Mouse (Mus musculus): ENCODE results near the gene Cabs1. TPM values are rescaled to one million over a fixed set of nuclear protein-coding genes. Genes with fewer than 3 reads are reported as not detected.

Cabs1 gene
- polyA plus RNA-seq (2014; fragmentation: Nextera tagmentation; extraction: Ambion mirVana): not detected in 2 replicates

- Histone ChIP-seq H3K27me3 (replicated peaks; ENCODE audit: control insufficient read depth, insufficient read depth, low read length) (no peaks in the 10 kb centered on the region), H3K4me2 (ENCODE audit: low read length) (no peak within 1 kb of the TSS), H3K4me1 (replicated peaks; ENCODE audit: control insufficient read depth, insufficient read depth, low read length) (no peaks in the 10 kb centered on the region), H3K9me3 (ENCODE audit: control insufficient read depth, low read length) (no peaks in the 10 kb centered on the region), H3K27ac (ENCODE audit: low read depth) (no peak within 1 kb of the TSS), H3K9ac (ENCODE audit: low read length) (no peak within 1 kb of the TSS), H3K36me3 (ENCODE audit: control insufficient read depth, insufficient read depth, low read length) (no peaks in the 10 kb centered on the region), H3K4me3 (ENCODE audit: low read depth, low read length) (no peak within 1 kb of the TSS)
- 88% methylated on average over 3 of the region's 3 CpGs for WGBS
- ATAC-seq (replicated peaks; ENCODE audit: low FRiP score, low TSS enrichment, low read depth) (no peak), DNase-seq (ENCODE audit: low spot score) (no peak)
Observed at GRCm38 (mm10) chr5:87979139-87979538, at the start of gene Cabs1. Gene Cabs1, plus strand, starts transcription at chr5:87979439.

- Histone ChIP-seq H3K4me1 (replicated peaks; ENCODE audit: control insufficient read depth, insufficient read depth, low read length) (no peaks in the 10 kb centered on the region), H3K9ac (ENCODE audit: low read length) (no peak overlapping the region), H3K4me3 (ENCODE audit: low read depth, low read length) (no peak overlapping the region), H3K9me3 (ENCODE audit: control insufficient read depth, low read length) (no peaks in the 10 kb centered on the region), H3K36me3 (ENCODE audit: control insufficient read depth, insufficient read depth, low read length) (no peaks in the 10 kb centered on the region), H3K4me2 (ENCODE audit: low read length) (no peak overlapping the region), H3K27me3 (replicated peaks; ENCODE audit: control insufficient read depth, insufficient read depth, low read length) (no peaks in the 10 kb centered on the region), H3K27ac (ENCODE audit: low read depth) (no peak overlapping the region)
- ATAC-seq (replicated peaks; ENCODE audit: low FRiP score, low TSS enrichment, low read depth) (no peak), DNase-seq (ENCODE audit: low spot score) (no peak)
- 55% methylated on average over 1 of the region's 1 CpGs for WGBS
Observed at GRCm38 (mm10) chr5:87931603-87932002, 47.6 kb upstream of the Cabs1 start.

- 45% methylated on average over 3 of the region's 3 CpGs for WGBS
- no peak overlapping the region for H3K4me2 ChIP-seq (ENCODE audit: low read length)
- no peak overlapping the region for H3K4me3 ChIP-seq (ENCODE audit: low read depth, low read length)
- DNase-seq (ENCODE audit: low spot score) (no peak), ATAC-seq (replicated peaks; ENCODE audit: low FRiP score, low TSS enrichment, low read depth) (no peak)
- H3K27ac ChIP-seq (ENCODE audit: low read depth): no peak overlapping the region
- H3K9me3 ChIP-seq (ENCODE audit: control insufficient read depth, low read length): no peaks in the 10 kb centered on the region
- no peak overlapping the region for H3K9ac ChIP-seq (ENCODE audit: low read length)
- no peaks in the 10 kb centered on the region for H3K27me3 ChIP-seq (replicated peaks; ENCODE audit: control insufficient read depth, insufficient read depth, low read length)
- H3K4me1 ChIP-seq (replicated peaks; ENCODE audit: control insufficient read depth, insufficient read depth, low read length): no peaks in the 10 kb centered on the region
- no peaks in the 10 kb centered on the region for H3K36me3 ChIP-seq (ENCODE audit: control insufficient read depth, insufficient read depth, low read length)
Observed at GRCm38 (mm10) chr5:87940752-87941151, 38.5 kb upstream of the Cabs1 start.

GRCm38 (mm10) chr5:87942515-87942914 is 36.7 kb upstream of the Cabs1 start:
- ATAC-seq (replicated peaks; ENCODE audit: low FRiP score, low TSS enrichment, low read depth) (no peak), DNase-seq (ENCODE audit: low spot score) (no peak)
- no peaks in the 10 kb centered on the region for H3K4me1 ChIP-seq (replicated peaks; ENCODE audit: control insufficient read depth, insufficient read depth, low read length)
- no peak overlapping the region for H3K4me2 ChIP-seq (ENCODE audit: low read length)
- no peak overlapping the region for H3K4me3 ChIP-seq (ENCODE audit: low read depth, low read length)
- H3K36me3 ChIP-seq (ENCODE audit: control insufficient read depth, insufficient read depth, low read length): no peaks in the 10 kb centered on the region
- H3K9ac ChIP-seq (ENCODE audit: low read length): no peak overlapping the region
- H3K27ac ChIP-seq (ENCODE audit: low read depth): no peak overlapping the region
- no peaks in the 10 kb centered on the region for H3K9me3 ChIP-seq (ENCODE audit: control insufficient read depth, low read length)
- H3K27me3 ChIP-seq (replicated peaks; ENCODE audit: control insufficient read depth, insufficient read depth, low read length): no peaks in the 10 kb centered on the region

- Histone ChIP-seq H3K36me3 (ENCODE audit: control insufficient read depth, insufficient read depth, low read length) (no peaks in the 10 kb centered on the region), H3K4me1 (replicated peaks; ENCODE audit: control insufficient read depth, insufficient read depth, low read length) (no peaks in the 10 kb centered on the region), H3K27me3 (replicated peaks; ENCODE audit: control insufficient read depth, insufficient read depth, low read length) (no peaks in the 10 kb centered on the region), H3K9ac (ENCODE audit: low read length) (no peak overlapping the region), H3K27ac (ENCODE audit: low read depth) (no peak overlapping the region), H3K4me3 (ENCODE audit: low read depth, low read length) (no peak overlapping the region), H3K9me3 (ENCODE audit: control insufficient read depth, low read length) (no peaks in the 10 kb centered on the region), H3K4me2 (ENCODE audit: low read length) (no peak overlapping the region)
- ATAC-seq (replicated peaks; ENCODE audit: low FRiP score, low TSS enrichment, low read depth) (no peak), DNase-seq (ENCODE audit: low spot score) (no peak)
Observed at GRCm38 (mm10) chr5:87951836-87952235, 27.4 kb upstream of the Cabs1 start.

GRCm38 (mm10) chr5:87969201-87969600 is 10.0 kb upstream of the Cabs1 start, which contains the start of the genes 2310003L06Rik and Gm28434:
Gene 2310003L06Rik, plus strand, starts transcription at chr5:87969459.
Gene Gm28434, plus strand, starts transcription at chr5:87969517.
- ATAC-seq (replicated peaks; ENCODE audit: low FRiP score, low TSS enrichment, low read depth): no peak
- Histone ChIP-seq H3K4me3 (ENCODE audit: low read depth, low read length) (no peak within 1 kb of the TSS), H3K27me3 (replicated peaks; ENCODE audit: control insufficient read depth, insufficient read depth, low read length) (no peaks in the 10 kb centered on the region), H3K27ac (ENCODE audit: low read depth) (no peak within 1 kb of the TSS), H3K36me3 (ENCODE audit: control insufficient read depth, insufficient read depth, low read length) (no peaks in the 10 kb centered on the region), H3K9me3 (ENCODE audit: control insufficient read depth, low read length) (no peaks in the 10 kb centered on the region), H3K9ac (ENCODE audit: low read length) (no peak within 1 kb of the TSS), H3K4me1 (replicated peaks; ENCODE audit: control insufficient read depth, insufficient read depth, low read length) (no peaks in the 10 kb centered on the region), H3K4me2 (ENCODE audit: low read length) (no peak within 1 kb of the TSS)
- no peak for DNase-seq (ENCODE audit: low spot score)
- 67% methylated on average over 2 of the region's 2 CpGs for WGBS

GRCm38 (mm10) chr5:87982468-87983214 is 3.4 kb downstream of the Cabs1 start:
- 42% methylated on average over 3 of the region's 3 CpGs for WGBS

GRCm38 (mm10) chr5:88002249-88002648 is 23.0 kb downstream of the Cabs1 start, which contains the start of gene Smr3a:
Gene Smr3a, plus strand, starts transcription at chr5:88002549.
- WGBS: 86% methylated on average over 3 of the region's 3 CpGs

More at GRCm38 (mm10) chr5:87982468-87983214, 3.4 kb downstream of the Cabs1 start:
- no peaks in the 10 kb centered on the region for H3K4me1 ChIP-seq (replicated peaks; ENCODE audit: control insufficient read depth, insufficient read depth, low read length)
- no peaks in the 10 kb centered on the region for H3K9me3 ChIP-seq (ENCODE audit: control insufficient read depth, low read length)
- DNase-seq (ENCODE audit: low spot score): no peak
- no peak overlapping the region for H3K27ac ChIP-seq (ENCODE audit: low read depth)
- no peak overlapping the region for H3K4me3 ChIP-seq (ENCODE audit: low read depth, low read length)
- no peaks in the 10 kb centered on the region for H3K27me3 ChIP-seq (replicated peaks; ENCODE audit: control insufficient read depth, insufficient read depth, low read length)
- no peak overlapping the region for H3K4me2 ChIP-seq (ENCODE audit: low read length)
- no peaks in the 10 kb centered on the region for H3K36me3 ChIP-seq (ENCODE audit: control insufficient read depth, insufficient read depth, low read length)
- no peak overlapping the region for H3K9ac ChIP-seq (ENCODE audit: low read length)
- ATAC-seq (replicated peaks; ENCODE audit: low FRiP score, low TSS enrichment, low read depth): no peak; the same call in 1 of the 2 replicates

GRCm38 (mm10) chr5:88005241-88005640 is 26.0 kb downstream of the Cabs1 start:
- Histone ChIP-seq H3K4me3 (ENCODE audit: low read depth, low read length) (no peak overlapping the region), H3K36me3 (ENCODE audit: control insufficient read depth, insufficient read depth, low read length) (no peaks in the 10 kb centered on the region), H3K9ac (ENCODE audit: low read length) (no peak overlapping the region), H3K4me1 (replicated peaks; ENCODE audit: control insufficient read depth, insufficient read depth, low read length) (no peaks in the 10 kb centered on the region), H3K27me3 (replicated peaks; ENCODE audit: control insufficient read depth, insufficient read depth, low read length) (no peaks in the 10 kb centered on the region), H3K27ac (ENCODE audit: low read depth) (no peak overlapping the region), H3K9me3 (ENCODE audit: control insufficient read depth, low read length) (no peaks in the 10 kb centered on the region), H3K4me2 (ENCODE audit: low read length) (no peak overlapping the region)
- DNase-seq (ENCODE audit: low spot score) (no peak), ATAC-seq (replicated peaks; ENCODE audit: low FRiP score, low TSS enrichment, low read depth) (no peak)

More at GRCm38 (mm10) chr5:88002249-88002648, 23.0 kb downstream of the Cabs1 start, which contains the start of gene Smr3a:
- no peak within 1 kb of the TSS for H3K4me3 ChIP-seq (ENCODE audit: low read depth, low read length)
- H3K27me3 ChIP-seq (replicated peaks; ENCODE audit: control insufficient read depth, insufficient read depth, low read length): no peaks in the 10 kb centered on the region
- no peak within 1 kb of the TSS for H3K9ac ChIP-seq (ENCODE audit: low read length)
- ATAC-seq (replicated peaks; ENCODE audit: low FRiP score, low TSS enrichment, low read depth) (no peak), DNase-seq (ENCODE audit: low spot score) (no peak)
- H3K9me3 ChIP-seq (ENCODE audit: control insufficient read depth, low read length): no peaks in the 10 kb centered on the region
- no peak within 1 kb of the TSS for H3K4me2 ChIP-seq (ENCODE audit: low read length)
- no peak within 1 kb of the TSS for H3K27ac ChIP-seq (ENCODE audit: low read depth)
- H3K36me3 ChIP-seq (ENCODE audit: control insufficient read depth, insufficient read depth, low read length): no peaks in the 10 kb centered on the region
- H3K4me1 ChIP-seq (replicated peaks; ENCODE audit: control insufficient read depth, insufficient read depth, low read length): no peaks in the 10 kb centered on the region

Data from intestine, embryonic 14.5 days (tissue).